Mouse (Mus musculus) midbrain, postnatal 0 days (tissue): Measurements from ENCODE around the gene Igtp. TPM values are rescaled to one million over a fixed set of nuclear protein-coding genes. Genes with fewer than 3 reads are reported as not detected.
"Not testable (repeated sequence)": the region's sequence is repeated elsewhere in the genome, so short reads cannot be mapped to it uniquely, and the experiment has no call there.

Source experiments
- ATAC-seq: fragments of 200-750 bp; cut with Nextera tagmentation; 2 replicates; pipeline ENCODE4 v1.8.0; 2017; ENCODE audit warnings: moderate number of reproducible peaks, mild to moderate bottlenecking, moderate TSS enrichment, moderate library complexity; ENCODE audit not compliant: low FRiP score
- DNase-seq: peaks from one replicate; pipeline ENCODE4 v3.0.0-alpha.2; 2015; ENCODE audit warnings: low spot score
- H3K27ac ChIP-seq: fragments of 300-500 bp; sonication (generic); 2 replicates; pipeline ENCODE4 v1.5.1; 2014; ENCODE audit warnings: low read depth, mild to moderate bottlenecking, low read length, mixed read lengths
- H3K27me3 ChIP-seq: fragments of 300-500 bp; sonication (generic); 2 replicates; pipeline ENCODE4 v1.6.1; 2014; ENCODE audit warnings: low read length, control low read depth, mixed read lengths; ENCODE audit not compliant: insufficient read depth
- H3K36me3 ChIP-seq: fragments of 300-500 bp; sonication (generic); 2 replicates; pipeline ENCODE4 v1.6.1; 2014; ENCODE audit warnings: low read length, control low read depth, mixed read lengths; ENCODE audit not compliant: insufficient read depth
- H3K4me1 ChIP-seq: fragments of 300-500 bp; sonication (generic); 2 replicates; pipeline ENCODE4 v1.6.1; 2014; ENCODE audit warnings: mild to moderate bottlenecking, control low read depth, antibody characterized with exemption, low read length, mixed read lengths; ENCODE audit not compliant: insufficient read depth
- H3K4me2 ChIP-seq: fragments of 300-500 bp; sonication (generic); 2 replicates; pipeline ENCODE4 v1.6.1; 2014; ENCODE audit warnings: low read depth, mild to moderate bottlenecking, low read length, mixed read lengths; ENCODE audit not compliant: poor library complexity, severe bottlenecking
- H3K4me3 ChIP-seq: fragments of 300-500 bp; sonication (generic); 2 replicates; pipeline ENCODE4 v1.5.1; 2014; ENCODE audit warnings: low read depth, mild to moderate bottlenecking, low read length, moderate library complexity
- H3K9ac ChIP-seq: fragments of 300-500 bp; sonication (generic); replicated peaks from 2 replicates; pipeline ENCODE4 v1.6.1; 2014; ENCODE audit warnings: mild to moderate bottlenecking, low read length, moderate library complexity, mixed read lengths; ENCODE audit not compliant: poor library complexity, severe bottlenecking
- H3K9me3 ChIP-seq: fragments of 300-500 bp; sonication (generic); 2 replicates; pipeline ENCODE4 v1.6.1; 2016; ENCODE audit warnings: low read length, control low read depth
- CTCF ChIP-seq: IDR thresholded peaks from 2 replicates; pipeline ENCODE4 v1.5.1; 2016; ENCODE audit warnings: antibody characterized with exemption, mild to moderate bottlenecking
- WGBS: fragments of 180-500 bp; shearing (Covaris S2); extraction: QIAGEN DNeasy Blood & Tissue Kit; methylation state at CpG from one replicate; pipeline ENCODE4 v1.1.7; 2014; 5-methylcytosine and 5-hydroxymethylcytosine counted together
- polyA plus RNA-seq: library from polyadenylated mRNA; unstranded; fragments of >200 nt; fragmentation: Nextera tagmentation; extraction: Ambion mirVana; gene quantifications from 2 replicates; pipeline ENCODE4 v1.2.1, GENCODE M21; 2015
- total RNA-seq: library from RNA; depleted of rRNA; stranded (reverse); fragments of >200 nt; gene quantifications from 2 replicates; pipeline ENCODE4 v1.2.3, GENCODE M21; 2014

The Igtp gene
- total and polyA plus RNA-seq, 2 experiments from 2014 or later: 1.9 to 2.4 TPM

GRCm38 (mm10) chr11:58215814-58216213 is 16.5 kb downstream of the Igtp start:
- H3K9ac ChIP-seq: no peak overlapping the region
- TF ChIP-seq CTCF: no peak
- ATAC-seq: no peak
- 87% methylated on average over 5 of the region's 5 CpGs for whole genome bisulfite sequencing
- no peak overlapping the region for H3K4me3 ChIP-seq
- H3K36me3 ChIP-seq: no peaks in the 10 kb centered on the region
- H3K4me1 ChIP-seq: no peaks in the 10 kb centered on the region
- no peak overlapping the region for H3K27ac ChIP-seq
- no peaks in the 10 kb centered on the region for H3K27me3 ChIP-seq
- H3K9me3 ChIP-seq: no peaks in the 10 kb centered on the region
- no peak overlapping the region for H3K4me2 ChIP-seq
- no peak for DNase-seq

GRCm38 (mm10) chr11:58216823-58217222 is 17.5 kb downstream of the Igtp start:
- H3K9me3 ChIP-seq: no peaks in the 10 kb centered on the region
- WGBS: 88% methylated on average over 6 of the region's 6 CpGs
- H3K4me2 ChIP-seq: no peak overlapping the region
- no peak overlapping the region for H3K4me3 ChIP-seq
- no peak for TF ChIP-seq CTCF
- no peak overlapping the region for H3K9ac ChIP-seq
- H3K27me3 ChIP-seq: no peaks in the 10 kb centered on the region
- ATAC-seq: no peak
- no peak overlapping the region for H3K27ac ChIP-seq
- H3K4me1 ChIP-seq: no peaks in the 10 kb centered on the region
- no peak for DNase-seq
- H3K36me3 ChIP-seq: no peaks in the 10 kb centered on the region

GRCm38 (mm10) chr11:58223751-58224150 is 24.4 kb downstream of the Igtp start:
- H3K9me3 ChIP-seq: no peaks in the 10 kb centered on the region
- no peak overlapping the region for H3K4me3 ChIP-seq
- WGBS: 41% methylated on average over 4 of the region's 4 CpGs
- no peak overlapping the region for H3K27ac ChIP-seq
- no peak overlapping the region for H3K4me2 ChIP-seq
- H3K27me3 ChIP-seq: no peaks in the 10 kb centered on the region
- no peak for TF ChIP-seq CTCF
- ATAC-seq: no peak
- H3K36me3 ChIP-seq: no peaks in the 10 kb centered on the region
- no peaks in the 10 kb centered on the region for H3K4me1 ChIP-seq
- peak; percentile 49 for DNase-seq
- no peak overlapping the region for H3K9ac ChIP-seq

DNA sequence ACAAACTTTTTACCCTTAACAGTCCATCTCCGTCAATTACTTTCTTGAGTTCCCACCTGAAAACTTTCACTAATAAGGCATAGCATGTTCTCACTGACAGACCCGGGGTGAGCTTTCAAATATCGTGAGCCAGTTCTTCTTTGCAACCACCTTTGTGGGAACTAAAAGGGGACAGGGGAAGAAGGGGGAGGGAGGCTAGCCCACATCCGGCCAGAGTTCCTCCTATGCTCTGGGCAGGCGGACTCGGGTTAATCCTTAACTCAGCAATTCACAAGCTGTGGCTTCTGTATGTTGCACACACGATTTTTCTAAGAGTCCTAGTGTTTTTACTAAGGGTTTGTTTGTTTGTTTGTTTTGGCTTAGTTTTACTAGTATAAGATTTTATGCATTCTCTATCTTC is 25.0 kb downstream of the Igtp start:
- Histone ChIP-seq H3K27ac (no peak overlapping the region), H3K36me3 (no peaks in the 10 kb centered on the region), H3K9ac (no peak overlapping the region), H3K4me3 (no peak overlapping the region), H3K4me2 (no peak overlapping the region), H3K4me1 (no peaks in the 10 kb centered on the region), H3K27me3 (no peaks in the 10 kb centered on the region), H3K9me3 (no peaks in the 10 kb centered on the region)
- no peak for TF ChIP-seq CTCF
- 59% methylated on average over 7 of the region's 7 CpGs for WGBS
- DNase-seq (no peak), ATAC-seq (no peak)

GRCm38 (mm10) chr11:58224872-58225271 is 25.5 kb downstream of the Igtp start:
- ATAC-seq, H3K9ac ChIP-seq, H3K4me2 ChIP-seq, H3K36me3 ChIP-seq, H3K27me3 ChIP-seq, H3K27ac ChIP-seq, H3K4me3 ChIP-seq, H3K4me1 ChIP-seq, H3K9me3 ChIP-seq, DNase-seq: not testable (repeated sequence)
- WGBS: 91% methylated on average over 2 of the region's 2 CpGs

DNA sequence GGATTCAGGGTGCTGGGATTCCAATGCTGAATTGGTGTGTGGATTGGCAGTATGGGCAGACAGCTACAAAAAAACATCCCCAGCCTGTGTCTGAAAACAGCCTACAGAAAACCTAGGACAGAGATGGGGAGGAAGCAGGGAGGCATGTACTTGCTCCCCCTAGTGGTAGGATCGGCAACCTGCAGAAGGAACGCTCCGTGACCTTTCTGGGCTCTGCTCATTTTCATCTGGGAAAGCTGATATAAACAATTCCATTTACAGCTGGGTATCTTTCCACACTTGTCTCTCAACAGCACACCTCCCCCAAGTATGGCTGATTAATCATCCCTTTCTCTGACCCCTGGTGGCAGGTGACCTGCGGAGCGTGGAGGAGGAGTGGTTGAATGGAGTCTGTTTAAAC is 26.3 kb downstream of the Igtp start:
- no peak overlapping the region for H3K4me3 ChIP-seq
- H3K9me3 ChIP-seq: no peaks in the 10 kb centered on the region
- TF ChIP-seq CTCF: peak; percentile 84
- H3K27ac ChIP-seq: no peak overlapping the region
- H3K36me3 ChIP-seq: no peaks in the 10 kb centered on the region
- DNase-seq: peak; percentile 27
- WGBS: 16% methylated on average over 5 of the region's 5 CpGs
- H3K4me2 ChIP-seq: no peak overlapping the region
- H3K27me3 ChIP-seq: no peaks in the 10 kb centered on the region
- ATAC-seq: no peak
- H3K4me1 ChIP-seq: no peaks in the 10 kb centered on the region
- H3K9ac ChIP-seq: no peak overlapping the region

DNA sequence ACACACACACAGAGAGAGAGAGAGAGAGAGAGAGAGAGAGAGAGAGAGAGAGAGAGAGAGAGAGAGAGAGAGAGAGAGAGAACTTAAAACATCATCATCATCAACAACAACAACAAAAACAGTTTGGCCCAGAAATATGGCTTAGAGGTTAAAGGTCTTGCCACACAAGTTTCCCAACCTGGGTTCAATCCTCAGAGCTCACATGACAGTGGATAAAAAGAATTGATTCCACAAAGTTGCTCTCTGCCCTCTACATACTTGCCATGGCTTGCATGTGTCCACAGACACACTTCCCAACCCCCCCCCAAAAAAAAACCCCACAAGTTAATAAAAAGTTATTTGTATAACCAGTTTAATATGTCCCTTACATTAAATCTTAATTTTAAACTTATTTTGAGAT is 27.1 kb downstream of the Igtp start:
- Histone ChIP-seq H3K36me3 (no peaks in the 10 kb centered on the region), H3K27me3 (no peaks in the 10 kb centered on the region), H3K27ac (no peak overlapping the region), H3K4me1 (no peaks in the 10 kb centered on the region), H3K4me3 (no peak overlapping the region), H3K4me2 (no peak overlapping the region), H3K9ac (no peak overlapping the region), H3K9me3 (no peaks in the 10 kb centered on the region)
- TF ChIP-seq CTCF: no peak
- DNase-seq (no peak), ATAC-seq (no peak)

- not testable (repeated sequence) for H3K27ac ChIP-seq, H3K9ac ChIP-seq, ATAC-seq, H3K4me3 ChIP-seq, H3K4me1 ChIP-seq, H3K9me3 ChIP-seq, H3K27me3 ChIP-seq, H3K4me2 ChIP-seq, H3K36me3 ChIP-seq, DNase-seq
- WGBS: 100% methylated on average over 1 of the region's 2 CpGs
Observed at GRCm38 (mm10) chr11:58228021-58228420, 28.7 kb downstream of the Igtp start.
